Mouse (Mus musculus) adrenal gland, adult 10 weeks (tissue): ENCODE results near the gene Sp100. TPM values are rescaled to one million over a fixed set of nuclear protein-coding genes. Genes with fewer than 3 reads are reported as not detected.

ENCODE experiments used
- polyA plus RNA-seq: library from polyadenylated mRNA; stranded (reverse); fragments of 350-450 nt; fragmentation: Illumina TruSeq; extraction: RNeasy Lipid Tissue Mini Kit (QIAGEN cat#74804); gene quantifications from one replicate; pipeline ENCODE4 v1.2.3, GENCODE M21; 2014; ENCODE audit warnings: low read depth, low replicate concordance

Sp100 gene
- polyA plus RNA-seq: 59.2 TPM

GRCm38 (mm10) chr1:85649881-85650280 lies at the start of gene Sp100:
Gene Sp100 (plus strand): TSS chr1:85649988.

DNA sequence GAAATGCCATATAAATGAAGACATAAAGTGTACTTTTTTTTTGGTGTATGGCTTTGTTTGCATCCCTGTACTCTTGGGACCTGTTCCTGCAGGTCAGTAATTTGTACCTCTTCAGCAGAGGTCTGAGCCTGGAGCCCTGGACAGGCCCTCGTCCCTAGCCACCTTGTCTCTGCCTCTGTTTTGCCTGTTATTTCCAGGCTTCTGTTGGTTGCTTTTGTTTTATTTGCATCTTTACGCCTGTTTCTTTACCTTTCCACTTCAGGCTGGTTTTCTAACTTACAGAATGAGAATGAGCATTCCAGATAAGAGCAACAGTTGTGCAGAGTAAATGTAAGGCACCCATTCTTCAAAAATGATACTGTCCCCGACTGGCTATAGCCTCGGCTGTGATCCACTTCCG lies 49.7 kb upstream of the Sp100 start, which contains the start of gene Sp140:
Sp140 (plus strand) TSS at position 301 of the 400 bp plus-strand sequence.

Other genes with a start within 250 kb of the Sp100 start
- gene G530012D18Rik, start 74.3 kb upstream of the Sp100 start, polyA plus RNA-seq: not detected
- gene Sp110, start 51.2 kb upstream of the Sp100 start, polyA plus RNA-seq: 4.7 TPM
- 7.7 TPM for gene Sp140, start 49.6 kb upstream of the Sp100 start, polyA plus RNA-seq
- gene A630001G21Rik, start 128.7 kb downstream of the Sp100 start, polyA plus RNA-seq: 2.6 TPM
- 307 TPM for gene Cab39, start 143.5 kb downstream of the Sp100 start, polyA plus RNA-seq
- gene Itm2c, start 244.3 kb downstream of the Sp100 start, polyA plus RNA-seq: 24.6 TPM